Mouse (Mus musculus): ENCODE measurements at regions not wholly inside any gene's neighbourhood (a gene's known extent, or its start where the extent isn't known, plus 50 kb on each side); places are given as distances from the start of the nearest gene placed in this dataset.

GRCm38 (mm10) chr14:71129771-71130211 is 530.2 kb upstream of the Fam160b2 start:
- TF ChIP-seq HCFC1 (IDR thresholded peaks at IDR 0.05; ENCODE audit: borderline replicate concordance, insufficient read depth, low read length) (no peak), MAFK (IDR thresholded peaks at IDR 0.05; ENCODE audit: insufficient read depth, low read depth, low read length) (no peak)
